ENCODE assay signal across 8 mouse cellular contexts in the genomic region with DNA sequence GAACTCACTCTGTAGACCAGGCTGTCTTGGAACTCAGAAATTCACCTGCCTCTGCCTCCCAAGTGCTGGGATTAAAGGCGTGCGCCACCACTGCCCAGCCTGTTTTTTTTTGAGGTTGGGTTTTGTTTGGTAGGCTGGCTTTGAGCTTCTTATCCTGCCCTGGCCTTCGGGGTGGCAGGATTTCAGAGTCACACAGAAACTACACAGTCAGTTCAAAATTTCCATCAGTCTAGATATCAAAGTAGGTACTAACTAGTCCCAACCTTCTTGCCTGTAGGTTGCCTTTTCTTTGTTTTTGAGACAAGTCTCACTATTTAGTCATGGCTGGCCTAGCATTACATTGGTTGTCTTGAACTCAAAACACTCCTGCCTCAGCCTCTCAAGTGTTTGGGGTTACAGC. TPM values are rescaled to one million over a fixed set of nuclear protein-coding genes. Genes with fewer than 3 reads are reported as not detected.
DNase-seq lines count a peak whose midpoint lies in the region; ATAC-seq and TF ChIP-seq lines count a peak whose summit lies in the region.

No protein-coding gene starts in this region.

- no peaks in the 10 kb centered on the region for H3K36me3 ChIP-seq in kidney, embryonic 16.5 days (ENCODE audit: insufficient read depth, low read length)
- H3K36me3 ChIP-seq in hindbrain, postnatal 0 days (ENCODE audit: insufficient read depth, low read length): no peaks in the 10 kb centered on the region

- no peak overlapping the region for H3K9ac ChIP-seq in kidney, embryonic 16.5 days (replicated peaks; ENCODE audit: low read length)
- H3K9ac ChIP-seq in hindbrain, postnatal 0 days (replicated peaks; ENCODE audit: low read length): no peak overlapping the region

- TF ChIP-seq CTCF in brain, embryonic 14.5 days (IDR thresholded peaks at IDR 0.05; ENCODE audit: borderline replicate concordance, extremely low read depth, insufficient read depth, insufficient read length): no peak
- TF ChIP-seq CTCF in hindbrain, postnatal 0 days (IDR thresholded peaks at IDR 0.05; ENCODE audit: low read depth): no peak

- no peaks in the 10 kb centered on the region for H3K27me3 ChIP-seq in kidney, embryonic 16.5 days (ENCODE audit: insufficient read depth, low read length)
- no peaks in the 10 kb centered on the region for H3K27me3 ChIP-seq in hindbrain, postnatal 0 days (ENCODE audit: insufficient read depth, low read length)

- no peak for DNase-seq in kidney, postnatal 36 days
- peak; percentile 0 for DNase-seq in brain, embryonic 14.5 days (ENCODE audit: low read depth)
- no peak for DNase-seq in hindbrain, postnatal 0 days (ENCODE audit: low spot score)
- DNase-seq in naive thymus-derived CD4-positive, alpha-beta T cell, adult 2 months (ENCODE audit: low read depth): peak; percentile 57
- DNase-seq in urinary bladder, postnatal 14 days (ENCODE audit: low spot score): no peak
- DNase-seq in cerebellum, adult 8-10 months: no peak
- no peak for DNase-seq in adrenal gland, postnatal 36 days

- no peak overlapping the region for H3K27ac ChIP-seq in kidney, embryonic 16.5 days (ENCODE audit: low read length)
- no peak overlapping the region for H3K27ac ChIP-seq in hindbrain, postnatal 0 days

- no peaks in the 10 kb centered on the region for H3K9me3 ChIP-seq in kidney, embryonic 16.5 days (ENCODE audit: low read length)
- H3K9me3 ChIP-seq in hindbrain, postnatal 0 days (ENCODE audit: low read length): no peaks in the 10 kb centered on the region

- peak overlapping the region; percentile 84 for H3K4me3 ChIP-seq in kidney, embryonic 16.5 days (ENCODE audit: low read length)
- H3K4me3 ChIP-seq in hindbrain, postnatal 0 days (ENCODE audit: low read length): peak overlapping the region; percentile 88

- H3K4me1 ChIP-seq in kidney, embryonic 16.5 days (ENCODE audit: insufficient read depth, low read length): peaks cover 13% of the 10 kb centered on the region
- H3K4me1 ChIP-seq in hindbrain, postnatal 0 days (ENCODE audit: insufficient read depth, low read length): no peaks in the 10 kb centered on the region

- 57% methylated on average over 3 of the region's 3 CpGs for WGBS in kidney, embryonic 16.5 days
- WGBS in hindbrain, postnatal 0 days: 66% methylated on average over 3 of the region's 3 CpGs

- peak overlapping the region; percentile 67 for H3K4me2 ChIP-seq in kidney, embryonic 16.5 days (replicated peaks; ENCODE audit: low read depth, low read length)
- peak overlapping the region; percentile 83 for H3K4me2 ChIP-seq in hindbrain, postnatal 0 days (ENCODE audit: low read depth, low read length)

- no peak for TF ChIP-seq POLR2A in brain, embryonic 14.5 days (IDR thresholded peaks at IDR 0.05; ENCODE audit: borderline replicate concordance, extremely low read depth, insufficient read depth, insufficient read length, poor library complexity, severe bottlenecking)

- no peak for ATAC-seq in kidney, embryonic 16.5 days (ENCODE audit: low FRiP score, low TSS enrichment)
- ATAC-seq in hindbrain, postnatal 0 days: no peak

RNA-seq across cellular contexts. Expression of a gene that starts 5.9 kb away (rescaled TPM):
- polyA plus RNA-seq in kidney, embryonic 16.5 days (2015; fragmentation: Nextera tagmentation; extraction: Ambion mirVana): 35.9 and 38.2 TPM in 2 replicates
- 31.6 and 45.6 TPM in 2 replicates for polyA plus RNA-seq in brain, embryonic 14.5 days (2012; rRNA removed)
- total RNA-seq in hindbrain, postnatal 0 days (2014; rRNA removed): 53.8 and 55.9 TPM in 2 replicates
- polyA plus RNA-seq in hindbrain, postnatal 0 days (2015; fragmentation: Nextera tagmentation; extraction: Ambion mirVana): 54.6 and 55.2 TPM in 2 replicates
- 10 to 100 TPM; 70.0 to 85.0 TPM for total RNA-seq in adrenal gland, postnatal 36 days (2021)

RNA-seq across cellular contexts. Expression of a gene that starts 45.5 kb away (rescaled TPM):
- polyA plus RNA-seq in kidney, embryonic 16.5 days (2015; fragmentation: Nextera tagmentation; extraction: Ambion mirVana): 3.9 and 4.5 TPM in 2 replicates
- 0.92 and 1.3 TPM in 2 replicates for polyA plus RNA-seq in brain, embryonic 14.5 days (2012; rRNA removed)
- total RNA-seq in hindbrain, postnatal 0 days (2014; rRNA removed): 0.93 and 2.5 TPM in 2 replicates
- polyA plus RNA-seq in hindbrain, postnatal 0 days (2015; fragmentation: Nextera tagmentation; extraction: Ambion mirVana): 1.2 and 1.5 TPM in 2 replicates
- total RNA-seq in adrenal gland, postnatal 36 days (2021): 10 to 100 TPM in 1 of 2 experiments, 1 to 10 TPM in 1; 9.1 to 10.9 TPM

RNA-seq across cellular contexts. Expression of a gene that starts 46.2 kb away (rescaled TPM):
- 4.8 and 5.0 TPM in 2 replicates for polyA plus RNA-seq in kidney, embryonic 16.5 days (2015; fragmentation: Nextera tagmentation; extraction: Ambion mirVana)
- 1.4 TPM in 2 replicates for polyA plus RNA-seq in brain, embryonic 14.5 days (2012; rRNA removed)
- total RNA-seq in hindbrain, postnatal 0 days (2014; rRNA removed): 2.5 and 3.5 TPM in 2 replicates
- polyA plus RNA-seq in hindbrain, postnatal 0 days (2015; fragmentation: Nextera tagmentation; extraction: Ambion mirVana): 3.6 and 3.8 TPM in 2 replicates
- total RNA-seq in adrenal gland, postnatal 36 days (2021): 10 to 100 TPM; 15.0 to 16.2 TPM

RNA-seq across cellular contexts. Expression of a gene that starts 56.5 kb away (rescaled TPM):
- 8.5 and 9.3 TPM in 2 replicates for polyA plus RNA-seq in kidney, embryonic 16.5 days (2015; fragmentation: Nextera tagmentation; extraction: Ambion mirVana)
- 7.3 TPM in 2 replicates for polyA plus RNA-seq in brain, embryonic 14.5 days (2012; rRNA removed)
- 5.6 and 6.1 TPM in 2 replicates for total RNA-seq in hindbrain, postnatal 0 days (2014; rRNA removed)
- polyA plus RNA-seq in hindbrain, postnatal 0 days (2015; fragmentation: Nextera tagmentation; extraction: Ambion mirVana): 4.9 and 6.8 TPM in 2 replicates
- 1 to 10 TPM; 4.2 TPM for total RNA-seq in adrenal gland, postnatal 36 days (2021)

Comparison
In these comparisons a context has a peak if more than half of its experiments do, and no peak if none do; other contexts are left out.
1. DNase-seq: peak in brain, embryonic 14.5 days (single experiment) and naive thymus-derived CD4-positive, alpha-beta T cell, adult 2 months (single experiment); none in kidney, postnatal 36 days (0 of 2), hindbrain, postnatal 0 days (single experiment), urinary bladder, postnatal 14 days (single experiment), cerebellum, adult 8-10 months (single experiment) and adrenal gland, postnatal 36 days (0 of 2).